Mouse (Mus musculus): ENCODE measurements around the gene Magea10.

Magea10 gene

DNA sequence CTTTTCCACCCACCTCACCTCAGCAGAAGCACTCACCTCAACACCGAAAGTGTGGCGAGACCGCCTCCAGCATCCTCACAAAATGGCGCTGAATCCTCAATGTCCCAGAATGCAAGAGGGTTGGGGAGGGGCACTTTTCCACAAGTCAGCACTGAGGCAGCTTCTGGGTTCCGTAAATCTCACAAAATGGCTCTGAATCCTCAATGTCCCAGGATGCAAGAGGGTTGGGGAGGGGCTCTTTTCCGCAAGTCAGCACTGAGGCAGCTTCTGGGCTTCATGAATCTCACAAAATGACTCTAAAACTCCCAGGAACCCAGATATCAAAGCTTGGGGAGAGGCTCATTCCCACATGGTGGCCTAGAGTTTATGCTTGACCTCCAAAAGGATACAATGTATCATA, at the start of gene Magea10:
Gene Magea10 (minus strand): TSS at position 101 of the 400 bp plus-strand sequence.
- DNase-seq (ENCODE audit: low read depth, low spot score) = no peak

- DNase-seq (ENCODE audit: low read depth, low spot score) = no peak
Measured at GRCm38 (mm10) chrX:72381972-72382371, 4.7 kb downstream of the Magea10 start.
